ENCODE assay signal across 21 mouse cellular contexts in the genomic region with DNA sequence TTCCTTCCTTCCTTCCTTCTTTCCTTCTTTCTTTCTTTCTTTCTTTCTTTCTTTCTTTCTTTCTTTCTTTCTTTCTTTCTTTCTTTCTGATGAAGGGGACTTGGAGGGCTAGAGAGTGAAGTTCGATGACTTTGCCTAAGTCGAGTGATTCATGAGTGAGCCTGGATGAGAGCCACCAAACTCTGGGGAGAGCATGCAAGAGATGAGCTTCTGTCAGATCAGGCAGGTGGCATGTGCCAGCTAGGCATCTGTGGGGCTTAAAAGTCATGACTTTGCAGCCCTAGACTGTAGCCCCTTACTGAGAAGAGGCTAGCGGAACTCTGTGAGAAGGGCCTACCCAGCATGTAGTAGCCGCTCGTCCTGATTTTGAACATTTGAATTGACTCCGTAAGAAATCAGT.
DNase-seq lines count a peak whose midpoint lies in the region; TF ChIP-seq lines count a peak whose summit lies in the region.
"Had no signal": no experiment of that assay in that cellular context is flagged by ENCODE, and none has a peak within 500 bp of the region (broad histone marks: within the 10 kb centered on the region; RNA-seq: fewer than 3 reads in every experiment).

No protein-coding gene starts in this region.

- H3K27ac ChIP-seq in heart, adult 2 months: no peak overlapping the region
- H3K27ac ChIP-seq: embryonic facial prominence, embryonic 10.5 days; embryonic facial prominence, embryonic 12.5 days; forebrain, embryonic 12.5 days; forebrain, embryonic 15.5 days had no signal

- DNase-seq in adrenal gland, adult 2 months: peak; percentile 30
- DNase-seq in adrenal gland, postnatal 10 days: no peak
- DNase-seq in adrenal gland, postnatal 36 days: peak; percentile 42 to 44
- no peak for DNase-seq in adrenal gland, postnatal 14 days
- DNase-seq in heart, adult 11 months: peak; percentile 66
- DNase-seq in heart, adult 2 months: no peak
- DNase-seq: adrenal gland, adult 8-10 months; B cell, adult 2 months; cerebellum, adult 11-12 months; cerebellum, adult 2 months; cerebellum, adult 9-10 months; cerebellum, postnatal 10 days; cerebellum, postnatal 25 days; forebrain, postnatal 0 days had no signal

- TF ChIP-seq CTCF in heart, adult 2 months (IDR thresholded peaks at IDR 0.05): no peak

- H3K4me3 ChIP-seq in heart, adult 2 months: no peak overlapping the region
- H3K4me3 ChIP-seq: embryonic facial prominence, embryonic 10.5 days; embryonic facial prominence, embryonic 12.5 days; forebrain, embryonic 12.5 days; forebrain, embryonic 15.5 days had no signal

- intact Hi-C loops in heart, adult 2 months (cut with DNase I): loop anchor here (2.0 kb wide), 1 partner anchor 35 kb away; no protein-coding TSS in a partner anchor

- no peak for TF ChIP-seq POLR2A in heart, adult 2 months (IDR thresholded peaks at IDR 0.05; ENCODE audit: insufficient read depth, low read depth, low read length)

- TF ChIP-seq EP300 in heart, adult 2 months (IDR thresholded peaks at IDR 0.05; ENCODE audit: insufficient read depth, low read depth, low read length): no peak

- H3K36me3 ChIP-seq in heart, adult 2 months (ENCODE audit: control insufficient read depth, insufficient read depth, low read length): peaks cover 6% of the 10 kb centered on the region; the same call in 1 of the 2 replicates
- H3K36me3 ChIP-seq: embryonic facial prominence, embryonic 10.5 days; embryonic facial prominence, embryonic 12.5 days; forebrain, embryonic 12.5 days; forebrain, embryonic 15.5 days; G1E had no signal

- no peak overlapping the region for H3K9ac ChIP-seq in heart, adult 2 months (ENCODE audit: low read depth, low read length)
- H3K9ac ChIP-seq: embryonic facial prominence, embryonic 12.5 days; forebrain, embryonic 12.5 days; forebrain, embryonic 15.5 days; forebrain, postnatal 0 days had no signal

- no peaks in the 10 kb centered on the region; the same call in 1 of the 2 replicates for H3K79me2 ChIP-seq in heart, adult 2 months (replicated peaks; ENCODE audit: control insufficient read depth, insufficient read depth, low read length)

- WGBS in heart, adult 2 months: 79% methylated on average over 6 of the region's 6 CpGs

- H3K27me3 ChIP-seq in heart, adult 2 months (ENCODE audit: control insufficient read depth, insufficient read depth, low read length): no peaks in the 10 kb centered on the region
- H3K27me3 ChIP-seq: CH12.LX; embryonic facial prominence, embryonic 12.5 days; forebrain, embryonic 12.5 days; forebrain, embryonic 15.5 days; Patski had no signal

- H3K4me1 ChIP-seq in heart, adult 2 months (ENCODE audit: control insufficient read depth, insufficient read depth, low read length): peaks cover 12% of the 10 kb centered on the region; the same call in 1 of the 2 replicates

Comparison
In these comparisons a context has a peak if more than half of its experiments do, and no peak if none do; other contexts are left out.
1. DNase-seq: peak in adrenal gland, adult 2 months (single experiment), adrenal gland, postnatal 36 days (2 of 2) and heart, adult 11 months (single experiment); none in adrenal gland, postnatal 10 days (single experiment), adrenal gland, postnatal 14 days (single experiment) and heart, adult 2 months (0 of 2).